Mouse (Mus musculus): ENCODE measurements around the gene Rapgef2.

Rapgef2 gene

GRCm38 (mm10) chr3:79286376-79287107 is at the start of gene Rapgef2:
Gene Rapgef2 (minus strand): TSS chr3:79286517.
- peak; percentile 62 for DNase-seq (ENCODE audit: low spot score)

- no peak for DNase-seq (ENCODE audit: low spot score)
Observed at GRCm38 (mm10) chr3:79333643-79334200, 47.4 kb upstream of the Rapgef2 start.

- no peak for DNase-seq (ENCODE audit: low spot score)
Observed at GRCm38 (mm10) chr3:79333051-79333450, 46.7 kb upstream of the Rapgef2 start.

- DNase-seq (ENCODE audit: low spot score): no peak
Observed at GRCm38 (mm10) chr3:79329691-79330315, 43.5 kb upstream of the Rapgef2 start.

GRCm38 (mm10) chr3:79324697-79325526 is 38.6 kb upstream of the Rapgef2 start:
- DNase-seq (ENCODE audit: low spot score): no peak

- DNase-seq (ENCODE audit: low spot score): no peak
Observed at GRCm38 (mm10) chr3:79314006-79314698, 27.8 kb upstream of the Rapgef2 start.

GRCm38 (mm10) chr3:79311895-79312294 is 25.6 kb upstream of the Rapgef2 start:
- DNase-seq (ENCODE audit: low spot score): no peak

GRCm38 (mm10) chr3:79310184-79310583 is 23.9 kb upstream of the Rapgef2 start:
- no peak for DNase-seq (ENCODE audit: low spot score)

GRCm38 (mm10) chr3:79308605-79309004 is 22.3 kb upstream of the Rapgef2 start:
- no peak for DNase-seq (ENCODE audit: low spot score)

GRCm38 (mm10) chr3:79299401-79299800 is 13.1 kb upstream of the Rapgef2 start:
- no peak for DNase-seq (ENCODE audit: low spot score)

GRCm38 (mm10) chr3:79297281-79297680 is 11.0 kb upstream of the Rapgef2 start:
- DNase-seq (ENCODE audit: low spot score): no peak

- no peak for DNase-seq (ENCODE audit: low spot score)
Observed at GRCm38 (mm10) chr3:79296586-79296985, 10.3 kb upstream of the Rapgef2 start.

GRCm38 (mm10) chr3:79296049-79296448 is 9.7 kb upstream of the Rapgef2 start:
- DNase-seq (ENCODE audit: low spot score): no peak

GRCm38 (mm10) chr3:79294701-79295100 is 8.4 kb upstream of the Rapgef2 start:
- DNase-seq (ENCODE audit: low spot score): no peak

- DNase-seq (ENCODE audit: low spot score): no peak
Observed at GRCm38 (mm10) chr3:79293023-79293422, 6.7 kb upstream of the Rapgef2 start.

GRCm38 (mm10) chr3:79289050-79289449 is 2.7 kb upstream of the Rapgef2 start:
- no peak for DNase-seq (ENCODE audit: low spot score)

- no peak for DNase-seq (ENCODE audit: low spot score)
Observed at GRCm38 (mm10) chr3:79287699-79288458, 1.6 kb upstream of the Rapgef2 start.

- peak; percentile 90 for DNase-seq (ENCODE audit: low spot score)
Observed at GRCm38 (mm10) chr3:79287108-79287576, 825 bp upstream of the Rapgef2 start.

- DNase-seq (ENCODE audit: low spot score): no peak
Observed at GRCm38 (mm10) chr3:79286031-79286375, 314 bp downstream of the Rapgef2 start.

GRCm38 (mm10) chr3:79285097-79285675 is 1.1 kb downstream of the Rapgef2 start:
- DNase-seq (ENCODE audit: low spot score): no peak

GRCm38 (mm10) chr3:79283976-79284375 is 2.3 kb downstream of the Rapgef2 start:
- DNase-seq (ENCODE audit: low spot score): no peak

All from urinary bladder, postnatal 25 days (tissue).